Mouse (Mus musculus) left cerebral cortex, postnatal 4 days (tissue): Measurements from ENCODE around the gene Dock2. TPM values are rescaled to one million over a fixed set of nuclear protein-coding genes. Genes with fewer than 3 reads are reported as not detected.
A peak's percentile ranks its signal among the peaks of the same experiment; 100 is the strongest.

Experiments
- DNase-seq: peaks from one replicate; pipeline ENCODE4 v3.0.0-alpha.2; 2022
- intact Hi-C: fragments of 180-260 bp; cut with DNase I; formaldehyde crosslinking; loops from one replicate; pipeline ENCODE4 v1.15.1; 2025
- total RNA-seq, 2 experiments: library from RNA; stranded (reverse); gene quantifications; 2 replicates each; pipeline ENCODE4 v1.2.3; 2021

The Dock2 gene
- total RNA-seq, 2 experiments from 2014 or later = 1.6 to 1.7 TPM

DNA sequence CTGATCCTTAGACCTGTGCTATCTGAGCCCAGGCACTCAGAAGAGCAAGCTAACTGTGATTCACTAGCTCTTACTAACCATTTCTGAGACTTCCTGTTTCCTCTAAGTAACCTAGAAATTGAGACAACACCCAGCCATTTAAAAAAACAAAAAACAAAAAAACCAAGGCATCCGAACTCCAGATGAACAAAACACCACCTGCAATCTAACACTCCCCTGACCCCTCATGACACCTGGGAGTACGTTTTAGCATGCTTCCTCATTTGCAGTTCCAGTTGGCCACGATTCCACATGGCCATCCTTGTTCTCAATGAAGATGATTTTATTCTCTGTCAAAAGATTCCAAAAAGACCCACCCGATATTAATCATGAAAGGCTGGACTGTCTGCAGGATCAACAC lies 13.0 kb downstream of the Dock2 start:
- DNase-seq = no peak
- intact Hi-C loops = no loop called here

GRCm38 (mm10) chr11:34769946-34770345 lies 13.7 kb downstream of the Dock2 start:
- intact Hi-C loops = no loop called here
- no peak for DNase-seq

GRCm38 (mm10) chr11:34769396-34769795 lies 14.3 kb downstream of the Dock2 start:
- DNase-seq = peak; percentile 21
- intact Hi-C loops = no loop called here

DNA sequence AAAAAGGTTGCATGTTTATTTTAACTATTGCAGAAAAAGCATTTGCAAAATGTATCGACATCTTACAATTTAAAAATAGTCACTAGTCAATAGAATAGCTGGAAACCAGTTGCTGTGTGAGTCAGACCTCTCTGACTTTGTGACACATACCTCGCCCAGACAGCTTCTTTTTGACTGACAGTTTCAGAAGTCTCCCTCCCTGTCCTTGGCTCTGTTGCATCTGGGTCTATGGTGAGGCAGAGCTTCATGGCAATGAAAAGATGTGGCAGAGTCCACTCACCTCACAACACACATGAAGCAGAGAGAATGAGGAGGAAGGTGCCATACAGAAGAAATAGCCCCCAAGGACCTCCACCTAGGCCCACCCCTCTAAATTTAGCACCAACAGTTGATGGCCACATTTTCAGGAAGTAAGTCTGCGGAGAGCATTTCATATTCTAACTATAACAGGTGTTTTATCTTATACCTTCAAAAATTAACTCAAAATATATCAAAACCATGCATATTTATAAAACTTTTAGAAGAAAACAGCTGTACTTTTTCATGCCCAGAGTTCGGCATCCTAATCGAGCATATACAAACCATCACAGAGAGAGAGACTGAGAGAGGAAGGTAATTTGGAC lies 19.8 kb downstream of the Dock2 start:
- intact Hi-C loops = no loop called here
- DNase-seq = no peak

DNA sequence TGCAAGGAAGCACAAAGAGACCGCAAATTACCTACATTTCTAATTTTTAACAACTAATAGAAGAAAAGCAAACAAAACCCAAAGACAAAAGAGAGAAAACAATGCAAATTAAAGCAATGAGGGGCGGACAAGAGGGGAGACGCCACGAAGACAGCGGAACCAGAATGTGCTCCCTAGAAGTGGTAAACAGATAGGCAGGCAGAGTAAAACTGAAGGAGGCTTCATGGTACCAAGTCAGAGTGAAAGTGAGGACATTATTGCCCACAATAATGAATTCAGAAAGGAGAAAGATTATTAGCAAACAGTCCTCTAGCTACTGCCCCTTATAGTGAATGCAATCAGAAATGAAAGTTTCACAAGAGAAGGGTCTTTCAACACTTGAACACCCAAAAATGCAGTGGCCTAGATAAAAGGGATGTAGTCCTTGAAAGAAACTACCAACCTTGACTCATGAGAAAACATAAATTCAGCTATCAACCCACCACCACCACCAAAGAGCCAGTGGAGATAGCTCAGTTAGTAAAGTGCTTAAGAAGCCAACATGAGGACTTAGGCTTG lies 21.0 kb downstream of the Dock2 start:
- intact Hi-C loops = no loop called here
- DNase-seq = no peak

- intact Hi-C loops = no loop called here
- DNase-seq = no peak
Observed at GRCm38 (mm10) chr11:34762125-34762524, 21.6 kb downstream of the Dock2 start.

DNA sequence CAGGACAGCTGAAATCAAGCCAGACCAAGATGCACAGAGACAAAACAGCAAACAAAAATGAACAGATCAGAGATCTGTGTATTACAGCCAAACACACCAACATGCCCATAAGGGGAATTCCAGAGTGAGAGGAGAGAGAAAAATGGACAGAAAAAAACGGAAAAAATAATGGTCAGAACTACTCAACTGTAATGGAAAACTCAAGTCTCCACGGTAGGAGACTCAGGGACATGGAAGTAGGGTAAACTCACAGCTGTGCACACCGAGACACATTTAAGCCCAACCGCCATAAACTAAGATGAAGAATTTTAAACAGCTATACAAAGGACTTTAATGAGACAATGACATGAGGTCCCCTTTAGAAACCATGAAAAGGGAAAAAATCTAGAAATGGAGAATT lies 24.1 kb downstream of the Dock2 start:
- no peak for DNase-seq

DNA sequence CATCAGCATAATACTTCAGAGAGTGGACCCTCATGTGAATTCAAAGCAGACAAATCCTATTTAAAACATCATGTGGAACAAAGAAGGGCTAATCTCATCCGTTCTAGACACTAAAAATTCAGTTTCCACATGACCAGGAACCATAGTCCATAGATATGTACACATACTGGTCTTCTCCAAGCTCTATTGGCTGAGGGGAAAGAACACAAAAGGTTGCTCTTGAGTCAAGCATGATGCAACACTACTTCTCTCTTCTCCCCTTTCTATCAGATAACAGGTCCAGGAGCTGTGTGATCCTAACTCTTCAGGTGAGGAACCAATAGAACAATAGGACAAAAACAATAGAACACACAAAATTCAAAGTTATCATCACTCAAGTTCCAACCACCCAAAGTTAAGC lies 42.6 kb downstream of the Dock2 start:
- intact Hi-C loops = no loop called here
- no peak for DNase-seq

More for the DNA sequence above, 24.1 kb downstream of the Dock2 start:
- intact Hi-C loops = no loop called here

DNA sequence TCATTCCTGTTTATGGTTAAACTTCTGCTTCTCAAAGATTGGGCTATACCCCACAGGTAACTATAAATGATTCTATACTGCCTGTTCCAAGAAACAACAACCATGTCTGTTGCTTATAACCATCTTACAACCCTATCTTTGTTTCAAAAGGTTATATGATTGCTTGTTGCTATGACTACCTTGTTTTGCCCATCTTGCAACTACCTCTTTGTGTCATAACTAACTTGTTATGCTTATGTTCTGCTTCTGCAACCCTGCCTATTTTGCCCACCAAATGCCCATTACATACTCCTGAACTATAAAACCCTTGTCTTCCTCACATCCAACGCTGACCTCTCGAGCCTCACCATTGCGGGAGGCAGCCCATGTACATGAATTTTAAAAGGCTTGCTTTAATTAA lies 43.9 kb downstream of the Dock2 start:
- intact Hi-C loops = no loop called here

DNA sequence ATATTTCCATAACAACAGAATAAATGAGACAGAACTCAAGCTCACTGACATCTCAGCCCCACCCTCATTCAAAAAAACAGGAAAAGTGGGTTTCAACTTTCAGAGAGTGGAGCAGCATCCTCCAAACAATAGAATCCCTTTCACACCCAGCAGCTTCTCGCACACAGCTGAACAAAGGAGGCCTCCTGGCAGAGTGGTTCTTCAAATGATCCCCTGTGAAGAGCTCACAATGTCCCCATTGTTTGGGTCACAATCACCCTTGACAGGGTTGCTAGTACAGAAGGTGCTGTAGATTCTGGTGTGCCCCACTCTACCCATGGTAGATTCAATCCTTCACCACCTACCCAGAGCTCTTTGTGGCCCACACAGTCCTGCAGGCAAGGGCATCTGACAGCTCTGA lies 44.7 kb downstream of the Dock2 start:
- no peak for DNase-seq
- intact Hi-C loops = no loop called here

More for the DNA sequence above, 43.9 kb downstream of the Dock2 start:
- no peak for DNase-seq

DNA sequence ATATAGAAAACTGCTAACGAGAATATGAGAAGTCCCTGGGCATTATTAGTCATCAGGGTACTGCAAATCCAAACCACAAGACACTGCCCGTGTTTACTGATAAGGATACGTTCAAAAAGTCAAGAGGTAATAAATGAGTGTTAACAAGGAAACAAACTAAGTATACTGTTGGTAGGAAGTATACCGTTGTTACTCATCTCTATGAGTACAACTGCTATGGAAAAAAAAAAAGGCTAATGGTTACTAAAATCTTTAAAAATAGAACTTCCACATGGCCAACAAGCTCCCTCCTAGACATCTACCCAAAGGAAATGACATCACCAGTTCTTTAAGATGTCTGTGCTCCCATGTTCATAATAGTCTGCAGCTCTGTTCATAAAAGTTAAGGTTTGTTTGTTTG lies 46.5 kb downstream of the Dock2 start:
- no peak for DNase-seq
- intact Hi-C loops = no loop called here

GRCm38 (mm10) chr11:34734033-34734432 lies 49.7 kb downstream of the Dock2 start:
- intact Hi-C loops = no loop called here
- DNase-seq = no peak

GRCm38 (mm10) chr11:34727467-34727866 lies 56.2 kb downstream of the Dock2 start:
- intact Hi-C loops = no loop called here
- DNase-seq = no peak

GRCm38 (mm10) chr11:34726699-34727347 lies 56.9 kb downstream of the Dock2 start:
- DNase-seq = no peak
- intact Hi-C loops = no loop called here

DNA sequence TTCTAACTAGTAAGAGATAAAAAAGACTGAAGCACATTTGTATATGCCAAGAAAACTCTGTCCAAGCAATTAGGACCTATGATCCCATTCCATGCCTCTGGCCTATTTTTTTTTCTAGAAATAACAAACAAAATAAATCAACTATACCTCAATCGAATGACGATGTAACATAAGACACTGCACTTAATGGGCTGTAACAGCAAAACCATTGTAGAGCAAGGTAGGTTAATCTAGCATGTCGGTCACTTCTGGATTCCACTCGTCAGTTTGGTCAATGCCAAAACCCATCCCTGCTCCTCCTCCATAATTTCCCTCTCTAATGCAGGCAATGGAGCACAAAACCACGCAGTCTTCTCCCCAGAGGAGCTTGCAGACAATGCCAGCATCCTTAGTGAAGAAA lies 70.3 kb downstream of the Dock2 start:
- DNase-seq = no peak
- intact Hi-C loops = no loop called here

GRCm38 (mm10) chr11:34708278-34708677 lies 75.4 kb downstream of the Dock2 start:
- no peak for DNase-seq
- intact Hi-C loops = no loop called here

- DNase-seq = no peak
- intact Hi-C loops = no loop called here
Observed at GRCm38 (mm10) chr11:34707360-34707759, 76.3 kb downstream of the Dock2 start.

DNA sequence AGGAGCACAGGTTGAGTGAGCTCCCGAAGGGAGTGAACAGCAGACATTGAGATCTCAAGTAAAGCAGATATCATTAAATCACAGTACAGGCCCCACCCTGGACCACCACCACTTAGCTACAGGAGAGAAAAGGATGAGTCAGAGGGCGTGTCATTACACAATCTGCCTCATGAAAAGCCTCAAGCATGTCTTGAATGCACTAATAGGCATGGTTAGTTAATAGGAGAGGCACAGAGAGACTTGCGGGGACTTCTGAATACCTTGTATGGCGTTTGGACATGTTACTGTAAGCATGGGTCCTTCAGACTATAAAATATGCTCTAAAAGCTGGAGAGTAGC lies 78.6 kb downstream of the Dock2 start:
- DNase-seq = no peak
- intact Hi-C loops = no loop called here

GRCm38 (mm10) chr11:34704384-34705107 lies 79.1 kb downstream of the Dock2 start:
- intact Hi-C loops = no loop called here
- DNase-seq = no peak

- intact Hi-C loops = no loop called here
- no peak for DNase-seq
Observed at GRCm38 (mm10) chr11:34703851-34704250, 79.8 kb downstream of the Dock2 start.

GRCm38 (mm10) chr11:34681790-34682189 lies 101.9 kb downstream of the Dock2 start:
- intact Hi-C loops = no loop called here
- DNase-seq = no peak

DNA sequence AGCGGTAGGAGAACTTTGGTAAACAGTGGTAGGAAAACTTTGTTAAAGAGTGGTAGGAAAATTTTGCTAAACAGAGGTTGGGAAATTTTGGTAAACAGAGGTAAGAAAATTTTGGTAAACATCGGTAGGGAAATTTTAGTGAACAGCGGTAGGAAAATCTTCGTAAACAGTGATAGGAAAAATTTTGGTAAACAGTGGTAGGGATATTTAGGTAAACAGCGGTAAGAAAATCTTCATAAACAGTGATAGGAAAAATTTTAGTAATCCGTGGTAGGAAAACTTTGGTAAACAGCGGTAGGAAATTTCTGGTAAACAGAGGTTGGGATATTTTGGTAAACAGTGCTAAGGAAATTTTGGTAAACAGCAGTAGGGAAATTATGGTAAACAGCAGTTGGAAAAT lies 239.1 kb downstream of the Dock2 start:
- no peak for DNase-seq
- intact Hi-C loops = no loop called here
